Mouse (Mus musculus) CH12.LX (cell line): Measurements from ENCODE around the gene Nrxn3. TPM values are rescaled to one million over a fixed set of nuclear protein-coding genes. Genes with fewer than 3 reads are reported as not detected.

Experiments used
- DNase-seq: peaks from one replicate; pipeline ENCODE4 v3.0.0-alpha.2; 2013; ENCODE audit errors: extremely low read depth
- H3K27ac ChIP-seq: 2 replicates; pipeline ENCODE4 v1.5.1; 2012; ENCODE audit warnings: low read depth, mild to moderate bottlenecking, control low read depth, moderate library complexity; ENCODE audit not compliant: insufficient read depth
- H3K27me3 ChIP-seq: replicated peaks from 2 replicates; pipeline ENCODE3; 2012; ENCODE audit warnings: inconsistent platforms
- H3K36me3 ChIP-seq, 2 experiments: replicated peaks in 1 of 2; 2 replicates each; pipeline versions ENCODE3 to v1.6.1; 2012; ENCODE audit warnings: inconsistent platforms in 1 of 2, low read length in 1 of 2, mild to moderate bottlenecking in 1 of 2, mixed read lengths in 1 of 2, moderate library complexity in 1 of 2; ENCODE audit not compliant: control insufficient read depth in 1 of 2, insufficient read depth in 1 of 2
- H3K4me1 ChIP-seq, 2 experiments: 2 replicates each; pipeline ENCODE4 v1.6.1; 2012; ENCODE audit warnings: inconsistent platforms in 1 of 2, moderate library complexity in 1 of 2; ENCODE audit not compliant: insufficient read depth in 2 of 2, control insufficient read depth in 1 of 2
- H3K4me2 ChIP-seq: 2 replicates; pipeline ENCODE4 v1.6.1; 2012; ENCODE audit warnings: low read depth, mild to moderate bottlenecking, control low read depth; ENCODE audit not compliant: poor library complexity, insufficient read depth, severe bottlenecking
- H3K4me3 ChIP-seq, 3 experiments: fragments of 150-350 bp in 1 of 3; sonication (generic) in 1 of 3; replicated peaks in 1 of 3; 2 replicates each; pipeline versions ENCODE3 to v1.5.1; 2011 to 2012; ENCODE audit warnings: low read depth in 2 of 3, low read length in 2 of 3, mild to moderate bottlenecking in 2 of 3, moderate library complexity in 2 of 3, control low read depth in 1 of 3, improper control_type of control experiment in 1 of 3, inconsistent platforms in 1 of 3, mixed read lengths in 1 of 3; ENCODE audit not compliant: poor library complexity in 1 of 3
- H3K79me2 ChIP-seq: replicated peaks from 2 replicates; pipeline ENCODE4 v1.6.1; 2012; ENCODE audit warnings: mild to moderate bottlenecking, moderate library complexity; ENCODE audit not compliant: control insufficient read depth, poor library complexity, insufficient read depth, severe bottlenecking; ENCODE audit errors: extremely low read depth
- H3K9ac ChIP-seq: 2 replicates; pipeline ENCODE4 v1.6.1; 2012; ENCODE audit warnings: low read depth, mild to moderate bottlenecking, control low read depth, moderate library complexity; ENCODE audit not compliant: insufficient read depth
- H3K9me3 ChIP-seq: replicated peaks from 2 replicates; pipeline ENCODE3; 2012; ENCODE audit warnings: low read length, inconsistent platforms, mixed read lengths
- BHLHE40 ChIP-seq: IDR thresholded peaks from 2 replicates; pipeline ENCODE4 v1.6.1; 2011; ENCODE audit warnings: mild to moderate bottlenecking, low read depth, low read length, improper control_type of control experiment
- CTCF ChIP-seq, 2 experiments: IDR thresholded peaks in 1 of 2; conservative IDR thresholded peaks in 1 of 2; 2 replicates each; pipeline ENCODE4 v1.5.1; 2011 to 2012; ENCODE audit warnings: low read depth in 2 of 2, low read length in 2 of 2, improper control_type of control experiment in 1 of 2, inconsistent platforms in 1 of 2, mild to moderate bottlenecking in 1 of 2, moderate library complexity in 1 of 2
- E2F4 ChIP-seq: IDR thresholded peaks from 2 replicates; pipeline ENCODE4 v1.6.1; 2011; ENCODE audit warnings: low read depth, low read length, improper control_type of control experiment; ENCODE audit not compliant: insufficient replicate concordance
- HCFC1 ChIP-seq: IDR thresholded peaks from 2 replicates; pipeline ENCODE4 v1.6.1; 2012; ENCODE audit warnings: low read depth, mild to moderate bottlenecking, inconsistent platforms, low read length, improper control_type of control experiment
- JUN ChIP-seq: IDR thresholded peaks from 2 replicates; pipeline ENCODE4 v1.6.1; 2011; ENCODE audit warnings: low read depth, mild to moderate bottlenecking, low read length, improper control_type of control experiment, moderate library complexity; ENCODE audit not compliant: insufficient read depth
- JUND ChIP-seq: conservative IDR thresholded peaks from 2 replicates; pipeline ENCODE4 v1.6.1; 2011; ENCODE audit warnings: low read depth, low read length, improper control_type of control experiment
- KAT2A ChIP-seq: IDR thresholded peaks from 2 replicates; pipeline ENCODE4 v1.6.1; 2012; ENCODE audit warnings: low read length, improper control_type of control experiment, inconsistent platforms; ENCODE audit not compliant: insufficient replicate concordance
- MAFK ChIP-seq: IDR thresholded peaks from 2 replicates; pipeline ENCODE4 v1.6.1; 2011; ENCODE audit warnings: low read length, improper control_type of control experiment; ENCODE audit not compliant: insufficient replicate concordance
- MAX ChIP-seq: IDR thresholded peaks from 2 replicates; pipeline ENCODE4 v1.6.1; 2011; ENCODE audit warnings: low read length, improper control_type of control experiment
- MAZ ChIP-seq: IDR thresholded peaks from 2 replicates; pipeline ENCODE4 v1.6.1; 2012; ENCODE audit warnings: low read depth, mild to moderate bottlenecking, inconsistent platforms, low read length, improper control_type of control experiment, moderate library complexity
- MXI1 ChIP-seq: IDR thresholded peaks from 2 replicates; pipeline ENCODE4 v1.6.1; 2011; ENCODE audit warnings: mild to moderate bottlenecking, low read depth, low read length, improper control_type of control experiment
- MYC ChIP-seq: IDR thresholded peaks from 2 replicates; pipeline ENCODE4 v1.6.1; 2011; ENCODE audit warnings: low read depth, mild to moderate bottlenecking, improper control_type of control experiment, low read length
- NRF1 ChIP-seq: IDR thresholded peaks from 2 replicates; pipeline ENCODE4 v1.6.1; 2014; ENCODE audit warnings: low read depth, mild to moderate bottlenecking, inconsistent platforms, low read length, improper control_type of control experiment, moderate library complexity
- POLR2AphosphoS2 ChIP-seq: IDR thresholded peaks from 2 replicates; pipeline ENCODE4 v1.6.1; 2011; ENCODE audit warnings: low read depth, low read length, improper control_type of control experiment
- RAD21 ChIP-seq: IDR thresholded peaks from 2 replicates; pipeline ENCODE4 v1.6.1; 2011; ENCODE audit warnings: low read depth, mild to moderate bottlenecking, low read length, improper control_type of control experiment, moderate library complexity
- RCOR1 ChIP-seq: conservative IDR thresholded peaks from 2 replicates; pipeline ENCODE4 v1.6.1; 2012; ENCODE audit warnings: low read depth, mild to moderate bottlenecking, inconsistent platforms, low read length, improper control_type of control experiment
- SIN3A ChIP-seq: IDR thresholded peaks from 2 replicates; pipeline ENCODE4 v1.6.1; 2012; ENCODE audit warnings: low read length, improper control_type of control experiment, inconsistent platforms
- SMC3 ChIP-seq: IDR thresholded peaks from 2 replicates; pipeline ENCODE4 v1.6.1; 2011; ENCODE audit warnings: low read depth, low read length, improper control_type of control experiment
- TBP ChIP-seq: conservative IDR thresholded peaks from 2 replicates; pipeline ENCODE4 v1.6.1; 2011; ENCODE audit warnings: low read depth, low read length, improper control_type of control experiment
- TCF12 ChIP-seq: IDR thresholded peaks from 2 replicates; pipeline ENCODE4 v1.6.1; 2014; ENCODE audit warnings: low read depth, mild to moderate bottlenecking, inconsistent platforms, low read length, improper control_type of control experiment
- USF2 ChIP-seq: conservative IDR thresholded peaks from 2 replicates; pipeline ENCODE4 v1.6.1; 2011; ENCODE audit warnings: low read depth, low read length, improper control_type of control experiment
- ZKSCAN1 ChIP-seq: IDR thresholded peaks from 2 replicates; pipeline ENCODE4 v1.6.1; 2012; ENCODE audit warnings: low read depth, inconsistent platforms, low read length, improper control_type of control experiment, borderline replicate concordance
- dilution Hi-C: fragments of 300-500 bp; cut with MboI; formaldehyde crosslinking; loops from 2 replicates; pipeline ENCODE4 v1.14.3; 2020; ENCODE audit warnings: low sequenced_read_pairs; ENCODE audit not compliant: extremely low pct_unique_long_range_greater_than_20kb, extremely low pct_ligation_motif_present
- in situ Hi-C: fragments of 300-500 bp; cut with MboI; formaldehyde crosslinking; loops from 3 replicates; pipeline ENCODE4 v1.14.3; 2019; ENCODE audit warnings: low sequenced_read_pairs, low pct_ligation_motif_present, low pct_unique_long_range_greater_than_20kb, mixed read lengths
- polyA plus RNA-seq: library from polyadenylated mRNA; unstranded; fragments of >175 nt; gene quantifications from 2 replicates; pipeline ENCODE4 v1.2.1, GENCODE M21; 2012; ENCODE audit warnings: low read depth; ENCODE audit not compliant: insufficient read length
- total RNA-seq, 2 experiments: library from RNA; depleted of rRNA; stranded (reverse); fragments of 300-350 nt in 1 of 2; fragments of >200 nt in 1 of 2; gene quantifications; 2 replicates each; pipeline ENCODE4 v1.2.3; 2012 to 2014

Nrxn3 gene
- total and polyA plus RNA-seq, 3 experiments: 0.04 to 0.17 (median 0.09) TPM

- Histone ChIP-seq H3K9me3 (no peaks in the 10 kb centered on the region), H3K9ac (no peak overlapping the region), H3K27me3 (no peaks in the 10 kb centered on the region), H3K79me2 (no peaks in the 10 kb centered on the region), H3K4me2 (no peak overlapping the region), H3K4me1 (no peaks in the 10 kb centered on the region), H3K36me3 (no peaks in the 10 kb centered on the region), H3K4me3 (no peak overlapping the region), H3K27ac (no peak overlapping the region)
- in situ Hi-C loops: no loop called here
- TF ChIP-seq SMC3 (no peak), JUN (no peak), MYC (no peak), ZKSCAN1 (no peak), E2F4 (no peak), NRF1 (no peak), SIN3A (no peak), MAZ (no peak), BHLHE40 (no peak), TBP (no peak), RAD21 (no peak), POLR2AphosphoS2 (no peak), MXI1 (no peak)
- no peak for DNase-seq
- dilution Hi-C loops: no loop called here
Observed at GRCm38 (mm10) chr12:89940746-89941145, 1218.1 kb downstream of the Nrxn3 start.

GRCm38 (mm10) chr12:89945911-89946502 lies 1223.3 kb downstream of the Nrxn3 start:
- Histone ChIP-seq H3K27ac (no peak overlapping the region), H3K4me3 (no peak overlapping the region), H3K4me2 (no peak overlapping the region), H3K4me1 (no peaks in the 10 kb centered on the region), H3K36me3 (no peaks in the 10 kb centered on the region), H3K79me2 (no peaks in the 10 kb centered on the region), H3K9me3 (no peaks in the 10 kb centered on the region), H3K27me3 (no peaks in the 10 kb centered on the region), H3K9ac (no peak overlapping the region)
- TF ChIP-seq KAT2A (no peak), MXI1 (no peak), NRF1 (no peak), JUND (no peak), POLR2AphosphoS2 (no peak), MAX (no peak), HCFC1 (no peak), CTCF (conservative IDR thresholded peaks at IDR 0.05 in 1 of 2, IDR thresholded peaks at IDR 0.05 in 1 of 2; ENCODE audit: low read depth in 2 of 2, low read length in 2 of 2) (no peak), USF2 (no peak), TCF12 (no peak), SIN3A (no peak), RCOR1 (no peak), MAFK (no peak)
- in situ Hi-C loops: no loop called here
- dilution Hi-C loops: no loop called here
- DNase-seq: no peak
